In genomic region chr8:11445790-11446189, GRCm38 (mm10) we compare ENCODE assay signal across 34 mouse cellular contexts. TPM values are rescaled to one million over a fixed set of nuclear protein-coding genes. Genes with fewer than 3 reads are reported as not detected.
"Had no signal": no experiment of that assay in that cellular context is flagged by ENCODE, and none has a peak within 500 bp of the region (broad histone marks: within the 10 kb centered on the region; RNA-seq: fewer than 3 reads in every experiment).

No protein-coding gene starts in this region.

- H3K4me3 ChIP-seq: heart, embryonic 10.5 days; heart, embryonic 12.5 days; heart, embryonic 13.5 days; heart, embryonic 15.5 days; hindbrain, embryonic 10.5 days; hindbrain, embryonic 12.5 days; hindbrain, embryonic 13.5 days; hindbrain, embryonic 15.5 days; intestine, embryonic 15.5 days; kidney, embryonic 15.5 days; layer of hippocampus, adult 2 months; left cerebral cortex, adult 2 months had no signal

- H3K9me3 ChIP-seq: heart, embryonic 10.5 days; heart, embryonic 12.5 days; heart, embryonic 13.5 days; heart, embryonic 15.5 days; hindbrain, embryonic 10.5 days; hindbrain, embryonic 12.5 days; hindbrain, embryonic 13.5 days; hindbrain, embryonic 15.5 days; intestine, embryonic 15.5 days; kidney, embryonic 15.5 days had no signal

- H3K9ac ChIP-seq: heart, embryonic 12.5 days; heart, embryonic 13.5 days; heart, embryonic 15.5 days; hindbrain, embryonic 12.5 days; hindbrain, embryonic 13.5 days; hindbrain, embryonic 14.5 days; hindbrain, embryonic 15.5 days; intestine, embryonic 15.5 days; kidney, embryonic 15.5 days had no signal

- ATAC-seq: hindbrain, embryonic 16.5 days; hindbrain, postnatal 0 days; inflammation-experienced regulatory T-cells, adult 6 months; intestine, embryonic 15.5 days; intestine, embryonic 16.5 days; intestine, postnatal 0 days had no signal

- H3K36me3 ChIP-seq: hindbrain, embryonic 12.5 days; hindbrain, embryonic 13.5 days; hindbrain, embryonic 15.5 days had no signal

- H3K27me3 ChIP-seq: heart, embryonic 12.5 days; heart, embryonic 13.5 days; heart, embryonic 15.5 days; hindbrain, embryonic 12.5 days; hindbrain, embryonic 13.5 days; hindbrain, embryonic 15.5 days; intestine, embryonic 15.5 days; kidney, embryonic 15.5 days had no signal

- H3K4me2 ChIP-seq: heart, embryonic 12.5 days; heart, embryonic 13.5 days; heart, embryonic 15.5 days; hindbrain, embryonic 12.5 days; hindbrain, embryonic 13.5 days; hindbrain, embryonic 14.5 days; hindbrain, embryonic 15.5 days; intestine, embryonic 15.5 days; kidney, embryonic 15.5 days had no signal

- H3K27ac ChIP-seq: heart, embryonic 10.5 days; heart, embryonic 13.5 days; heart, embryonic 15.5 days; hindbrain, embryonic 10.5 days; hindbrain, embryonic 12.5 days; hindbrain, embryonic 13.5 days; hindbrain, embryonic 14.5 days; hindbrain, embryonic 15.5 days; hindbrain, postnatal 0 days; intestine, embryonic 15.5 days; kidney, embryonic 15.5 days; kidney, postnatal 0 days; layer of hippocampus, adult 2 months; left cerebral cortex, adult 2 months had no signal

- DNase-seq: heart, postnatal 10 days; heart, postnatal 14 days; heart, postnatal 36 days; kidney, adult 11 months; kidney, adult 18-20 months; kidney, adult 2 months; kidney, adult 8-10 months; kidney, adult 9 months; kidney, postnatal 10 days; kidney, postnatal 14 days; kidney, postnatal 25 days; kidney, postnatal 36 days; kidney, postnatal 4 days; layer of hippocampus, adult 9-11 months; layer of hippocampus, postnatal 36 days had no signal

- H3K4me1 ChIP-seq: hindbrain, embryonic 15.5 days had no signal

RNA-seq across cellular contexts. Expression of gene Rab20, which starts 32.7 kb away (rescaled TPM):
- total RNA-seq: layer of hippocampus, adult 2 months had no signal
